Mouse (Mus musculus): ENCODE results near the gene Rbfox3.

DNA sequence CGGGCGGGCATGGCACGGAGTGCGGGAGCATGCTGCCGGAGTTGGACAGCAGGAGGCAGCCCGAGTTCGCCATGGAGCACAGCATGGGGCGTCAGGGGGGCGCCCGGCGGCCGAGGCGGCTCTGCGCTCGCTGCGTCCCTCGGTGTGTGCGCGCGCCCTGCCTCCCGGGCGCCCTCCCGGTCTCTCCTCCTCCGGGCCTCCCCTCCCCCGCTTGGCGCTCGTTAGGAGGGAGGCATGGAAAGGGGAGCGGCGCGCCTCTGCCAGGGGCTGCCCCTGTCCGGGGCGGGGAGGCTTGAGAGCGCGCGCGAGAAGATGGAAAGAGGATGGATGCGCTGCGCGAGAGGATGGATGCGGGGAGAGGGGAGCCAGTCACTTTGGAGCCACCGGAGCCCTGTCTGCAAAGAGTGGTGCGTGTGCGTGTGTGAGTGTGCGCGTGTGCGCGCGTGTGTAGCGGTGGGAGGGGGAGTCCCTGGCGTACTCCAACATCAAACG lies 341.8 kb downstream of the Rbfox3 start:
- TF ChIP-seq CTCF (IDR thresholded peaks at IDR 0.05; ENCODE audit: extremely low read depth, insufficient read depth, low read length) = no peak
- TF ChIP-seq POLR2A (IDR thresholded peaks at IDR 0.05; ENCODE audit: extremely low read depth, insufficient read depth, low read length) = no peak
